Comparison of ENCODE assay signal across 14 mouse cellular contexts in the genomic region with DNA sequence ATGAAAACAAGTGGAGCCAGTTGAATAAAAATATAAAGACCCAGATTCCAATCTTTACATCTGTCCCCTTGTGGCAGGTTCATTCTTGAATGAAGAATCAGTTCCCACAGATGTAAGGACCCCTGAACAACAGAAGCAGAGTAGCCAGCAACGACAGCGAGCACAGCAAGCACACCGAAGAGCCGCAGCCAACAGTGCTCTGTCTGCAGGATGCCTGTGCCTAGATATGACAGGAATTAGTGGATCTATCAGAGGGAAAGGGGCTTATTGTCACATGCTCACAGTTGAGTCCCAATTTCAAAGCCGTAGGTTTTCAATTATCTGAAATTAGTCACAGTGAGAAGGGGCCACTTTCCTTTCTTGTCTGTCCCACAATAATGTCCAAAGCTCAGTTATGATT.
DNase-seq lines count a peak whose midpoint lies in the region; ATAC-seq and TF ChIP-seq lines count a peak whose summit lies in the region.
"Had no signal": no experiment of that assay in that cellular context is flagged by ENCODE, and none has a peak within 500 bp of the region (broad histone marks: within the 10 kb centered on the region; RNA-seq: fewer than 3 reads in every experiment).

No protein-coding gene starts in this region.

- no peak for ATAC-seq in heart, embryonic 11.5 days (replicated peaks; ENCODE audit: insufficient number of reproducible peaks, low FRiP score, low TSS enrichment)
- ATAC-seq in kidney, postnatal 0 days (replicated peaks; ENCODE audit: low FRiP score, low read depth): no peak
- peak; percentile 23; the same call in 1 of the 2 replicates for ATAC-seq in hindbrain, embryonic 12.5 days (ENCODE audit: low FRiP score)
- ATAC-seq in midbrain, postnatal 0 days (ENCODE audit: low FRiP score): peak; percentile 27; the same call in 1 of the 2 replicates
- ATAC-seq: intestine, postnatal 0 days had no signal

- no peak overlapping the region for H3K4me2 ChIP-seq in heart, embryonic 11.5 days
- no peak overlapping the region for H3K4me2 ChIP-seq in kidney, postnatal 0 days (ENCODE audit: low read length)
- H3K4me2 ChIP-seq in hindbrain, embryonic 12.5 days (replicated peaks): no peak overlapping the region
- no peak overlapping the region for H3K4me2 ChIP-seq in midbrain, postnatal 0 days (ENCODE audit: low read depth, low read length, poor library complexity, severe bottlenecking)

- H3K4me1 ChIP-seq in heart, embryonic 11.5 days (ENCODE audit: control insufficient read depth, insufficient read depth, low read length): peaks cover 16% of the 10 kb centered on the region
- H3K4me1 ChIP-seq in kidney, postnatal 0 days (replicated peaks; ENCODE audit: insufficient read depth, low read length): peaks cover 12% of the 10 kb centered on the region
- peaks cover 43% of the 10 kb centered on the region for H3K4me1 ChIP-seq in hindbrain, embryonic 12.5 days
- H3K4me1 ChIP-seq in midbrain, postnatal 0 days (ENCODE audit: insufficient read depth, low read length): 0 out of 2 replicates have a peak, but pooled peaks cover 2% of the 10 kb centered on the region
- peaks cover 10% of the 10 kb centered on the region for H3K4me1 ChIP-seq in lung, adult 2 months (ENCODE audit: control insufficient read depth, insufficient read depth, low read length)

- no peak for DNase-seq in heart, postnatal 10 days
- DNase-seq in kidney, postnatal 0 days (ENCODE audit: low spot score): no peak
- no peak for DNase-seq in kidney, adult 11 months
- no peak for DNase-seq in midbrain, postnatal 0 days (ENCODE audit: low spot score)
- no peak for DNase-seq in lung, adult 2 months
- DNase-seq: cerebellum, adult 9-10 months; liver, embryonic 13.5 days; lung, postnatal 14 days; right cerebral cortex, postnatal 14 days; thymus, adult 18-20 months had no signal

- H3K9me3 ChIP-seq in heart, embryonic 11.5 days (replicated peaks; ENCODE audit: control insufficient read depth, low read length): no peaks in the 10 kb centered on the region
- no peaks in the 10 kb centered on the region for H3K9me3 ChIP-seq in kidney, postnatal 0 days (replicated peaks; ENCODE audit: low read length)
- H3K9me3 ChIP-seq in hindbrain, embryonic 12.5 days (replicated peaks): no peaks in the 10 kb centered on the region
- H3K9me3 ChIP-seq in midbrain, postnatal 0 days (ENCODE audit: low read length): no peaks in the 10 kb centered on the region
- H3K9me3 ChIP-seq: G1E had no signal

- peak overlapping the region; percentile 22; the same call in 1 of the 2 replicates for H3K27ac ChIP-seq in heart, embryonic 11.5 days (ENCODE audit: low read depth, low read length)
- peak overlapping the region; percentile 19; the same call in 1 of the 2 replicates for H3K27ac ChIP-seq in kidney, postnatal 0 days
- no peak overlapping the region for H3K27ac ChIP-seq in hindbrain, embryonic 12.5 days
- H3K27ac ChIP-seq in midbrain, postnatal 0 days (ENCODE audit: low read depth, low read length): no peak overlapping the region

- 48% methylated on average over 5 of the region's 5 CpGs for WGBS in heart, embryonic 11.5 days (ENCODE audit: insufficient replicate concordance)
- WGBS in kidney, postnatal 0 days: 73% methylated on average over 5 of the region's 5 CpGs
- WGBS in hindbrain, embryonic 12.5 days: 23% methylated on average over 5 of the region's 5 CpGs
- WGBS in midbrain, postnatal 0 days: 23% methylated on average over 5 of the region's 5 CpGs
- WGBS in lung, adult 2 months: 85% methylated on average over 5 of the region's 5 CpGs

- H3K27me3 ChIP-seq in heart, embryonic 11.5 days (ENCODE audit: control insufficient read depth, insufficient read depth, low read length): no peaks in the 10 kb centered on the region
- no peaks in the 10 kb centered on the region for H3K27me3 ChIP-seq in kidney, postnatal 0 days (ENCODE audit: insufficient read depth, low read length)
- no peaks in the 10 kb centered on the region for H3K27me3 ChIP-seq in hindbrain, embryonic 12.5 days
- H3K27me3 ChIP-seq in midbrain, postnatal 0 days (ENCODE audit: insufficient read depth, low read length): no peaks in the 10 kb centered on the region
- H3K27me3 ChIP-seq: liver, embryonic 13.5 days had no signal

- no peaks in the 10 kb centered on the region for H3K36me3 ChIP-seq in heart, embryonic 11.5 days (ENCODE audit: control insufficient read depth, insufficient read depth, low read length)
- H3K36me3 ChIP-seq in kidney, postnatal 0 days (ENCODE audit: insufficient read depth, low read length): no peaks in the 10 kb centered on the region
- H3K36me3 ChIP-seq in hindbrain, embryonic 12.5 days: no peaks in the 10 kb centered on the region
- no peaks in the 10 kb centered on the region for H3K36me3 ChIP-seq in midbrain, postnatal 0 days (ENCODE audit: insufficient read depth, low read length)
- H3K36me3 ChIP-seq: G1E; liver, embryonic 13.5 days had no signal

- no peak overlapping the region for H3K4me3 ChIP-seq in heart, embryonic 11.5 days (ENCODE audit: low read depth, low read length)
- no peak overlapping the region for H3K4me3 ChIP-seq in kidney, postnatal 0 days (replicated peaks; ENCODE audit: low read depth, low read length)
- H3K4me3 ChIP-seq in hindbrain, embryonic 12.5 days: no peak overlapping the region
- no peak overlapping the region for H3K4me3 ChIP-seq in midbrain, postnatal 0 days (ENCODE audit: low read depth, low read length)
- no peak overlapping the region for H3K4me3 ChIP-seq in lung, adult 2 months (replicated peaks; ENCODE audit: extremely low read depth, low read depth, low read length)
- H3K4me3 ChIP-seq: liver, embryonic 13.5 days had no signal

- no peak for TF ChIP-seq POLR2A in lung, adult 2 months (IDR thresholded peaks at IDR 0.05; ENCODE audit: borderline replicate concordance, extremely low read depth, low read depth, low read length)

- intact Hi-C loops in heart, postnatal 10 days (cut with DNase I): no loop called here

- TF ChIP-seq CTCF in kidney, postnatal 0 days (IDR thresholded peaks at IDR 0.05; ENCODE audit: low read depth): no peak
- no peak for TF ChIP-seq CTCF in midbrain, postnatal 0 days (IDR thresholded peaks at IDR 0.05)
- no peak for TF ChIP-seq CTCF in lung, adult 2 months (IDR thresholded peaks at IDR 0.05; ENCODE audit: insufficient read depth, low read length)

- H3K9ac ChIP-seq in heart, embryonic 11.5 days (ENCODE audit: low read depth, low read length): no peak overlapping the region
- no peak overlapping the region for H3K9ac ChIP-seq in kidney, postnatal 0 days (ENCODE audit: low read depth, low read length)
- H3K9ac ChIP-seq in hindbrain, embryonic 12.5 days: no peak overlapping the region
- H3K9ac ChIP-seq in midbrain, postnatal 0 days (replicated peaks; ENCODE audit: low read length, poor library complexity, severe bottlenecking): no peak overlapping the region
- H3K9ac ChIP-seq: liver, embryonic 13.5 days had no signal

Comparison
In these comparisons a context has a peak if more than half of its experiments do, and no peak if none do; other contexts are left out.
1. ATAC-seq: peak in hindbrain, embryonic 12.5 days (single experiment) and midbrain, postnatal 0 days (single experiment); none in heart, embryonic 11.5 days (single experiment) and kidney, postnatal 0 days (single experiment).
2. H3K27ac ChIP-seq: peak in heart, embryonic 11.5 days (single experiment) and kidney, postnatal 0 days (single experiment); none in hindbrain, embryonic 12.5 days (single experiment) and midbrain, postnatal 0 days (single experiment).